Mouse (Mus musculus): ENCODE results near the gene Baz2b. TPM values are rescaled to one million over a fixed set of nuclear protein-coding genes. Genes with fewer than 3 reads are reported as not detected.
A peak's percentile ranks its signal among the peaks of the same experiment; 100 is the strongest.
"Not testable (repeated sequence)": the region's sequence is repeated elsewhere in the genome, so short reads cannot be mapped to it uniquely, and the experiment has no call there.

Gene Baz2b
- polyA plus RNA-seq, 1 experiment from 2014 or later: 33.8 TPM

DNA sequence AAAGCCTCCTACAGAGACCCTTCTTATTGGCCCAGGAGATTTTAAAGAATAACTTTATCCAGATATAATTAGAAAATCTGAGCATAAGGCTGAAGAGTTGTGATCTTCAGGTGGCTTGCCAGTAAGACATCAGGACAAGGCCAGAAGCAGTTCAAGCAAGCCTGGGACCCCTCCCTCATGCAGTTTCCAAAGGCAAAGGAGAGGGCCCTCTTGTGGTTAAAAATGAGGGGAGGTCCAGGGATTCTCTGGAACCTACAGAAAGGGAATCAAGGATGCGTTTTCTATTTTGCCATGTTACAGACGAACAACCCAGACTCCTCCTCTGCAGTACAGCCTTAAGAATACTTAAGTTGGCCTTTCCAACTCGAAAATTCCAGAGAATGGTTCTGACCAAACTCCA, 62.2 kb downstream of the Baz2b start:
- TF ChIP-seq CTCF (IDR thresholded peaks at IDR 0.05; ENCODE audit: low read depth): peak; percentile 45
- 65% methylated on average over 3 of the region's 3 CpGs for WGBS

DNA sequence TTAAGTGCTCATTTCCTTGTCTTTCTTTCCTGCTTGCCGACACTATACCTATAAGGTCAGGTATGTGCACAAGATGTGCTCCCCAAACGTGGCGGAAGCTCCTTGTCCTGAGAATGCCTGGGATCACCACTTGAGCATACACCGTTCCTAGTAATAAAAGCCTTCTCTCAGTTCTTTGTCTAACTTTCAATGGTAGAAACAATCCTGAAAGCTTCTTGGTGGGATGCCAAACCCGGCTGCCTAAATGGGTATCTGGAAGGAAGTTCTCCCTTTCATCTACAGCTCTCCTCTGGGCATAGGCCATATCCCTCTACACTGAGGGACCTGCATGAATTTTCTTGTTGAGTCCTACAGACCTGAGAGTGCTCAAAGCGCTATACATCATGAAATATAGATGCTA, 63.9 kb downstream of the Baz2b start:
- ATAC-seq: no peak
- no peaks in the 10 kb centered on the region for H3K9me3 ChIP-seq (ENCODE audit: control insufficient read depth)
- WGBS: 64% methylated on average over 6 of the region's 6 CpGs

More for the DNA sequence above, 62.2 kb downstream of the Baz2b start:
- Histone ChIP-seq H3K27ac (ENCODE audit: low read depth, low read length) (no peak overlapping the region), H3K4me3 (ENCODE audit: low read depth, low read length) (no peak overlapping the region), H3K27me3 (replicated peaks; ENCODE audit: control insufficient read depth, insufficient read depth, low read length) (no peaks in the 10 kb centered on the region), H3K9ac (ENCODE audit: low read depth, low read length) (no peak overlapping the region), H3K4me2 (replicated peaks; ENCODE audit: low read depth) (no peak overlapping the region), H3K4me1 (replicated peaks; ENCODE audit: control insufficient read depth, insufficient read depth, low read length) (no peaks in the 10 kb centered on the region), H3K36me3 (ENCODE audit: control insufficient read depth, insufficient read depth) (no peaks in the 10 kb centered on the region), H3K9me3 (ENCODE audit: control insufficient read depth) (no peaks in the 10 kb centered on the region)
- ATAC-seq: no peak

DNA sequence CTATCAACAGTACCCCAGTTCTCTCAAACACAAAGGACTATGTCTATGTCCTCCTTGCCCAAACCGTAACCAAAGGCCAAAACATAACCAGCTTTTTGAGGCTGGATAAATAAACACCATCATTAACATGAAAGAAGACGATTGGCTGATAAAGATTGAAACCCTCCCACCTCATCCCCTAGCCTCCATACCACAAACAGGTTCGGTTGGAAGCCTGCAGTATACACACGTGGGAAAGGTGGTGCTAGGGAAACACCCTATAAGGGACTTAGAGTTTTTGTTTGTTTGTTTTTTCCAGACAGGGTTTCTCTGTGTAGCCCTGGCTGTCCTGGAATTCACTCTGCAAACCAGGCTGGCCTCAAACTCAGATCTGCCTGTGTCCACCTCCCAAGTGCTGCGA, 66.3 kb downstream of the Baz2b start:
- TF ChIP-seq CTCF (IDR thresholded peaks at IDR 0.05; ENCODE audit: low read depth): no peak
- 68% methylated on average over 5 of the region's 5 CpGs for WGBS
- H3K27me3 ChIP-seq (replicated peaks; ENCODE audit: control insufficient read depth, insufficient read depth, low read length): no peaks in the 10 kb centered on the region
- no peaks in the 10 kb centered on the region for H3K4me1 ChIP-seq (replicated peaks; ENCODE audit: control insufficient read depth, insufficient read depth, low read length)
- H3K9ac ChIP-seq (ENCODE audit: low read depth, low read length): no peak overlapping the region
- H3K27ac ChIP-seq (ENCODE audit: low read depth, low read length): no peak overlapping the region
- no peaks in the 10 kb centered on the region for H3K36me3 ChIP-seq (ENCODE audit: control insufficient read depth, insufficient read depth)
- ATAC-seq: no peak
- no peak overlapping the region for H3K4me3 ChIP-seq (ENCODE audit: low read depth, low read length)
- no peak overlapping the region for H3K4me2 ChIP-seq (replicated peaks; ENCODE audit: low read depth)
- no peaks in the 10 kb centered on the region for H3K9me3 ChIP-seq (ENCODE audit: control insufficient read depth)

More for the DNA sequence above, 63.9 kb downstream of the Baz2b start:
- Histone ChIP-seq H3K4me1 (replicated peaks; ENCODE audit: control insufficient read depth, insufficient read depth, low read length) (no peaks in the 10 kb centered on the region), H3K9ac (ENCODE audit: low read depth, low read length) (no peak overlapping the region), H3K27ac (ENCODE audit: low read depth, low read length) (no peak overlapping the region), H3K27me3 (replicated peaks; ENCODE audit: control insufficient read depth, insufficient read depth, low read length) (no peaks in the 10 kb centered on the region), H3K4me2 (replicated peaks; ENCODE audit: low read depth) (no peak overlapping the region), H3K36me3 (ENCODE audit: control insufficient read depth, insufficient read depth) (no peaks in the 10 kb centered on the region), H3K4me3 (ENCODE audit: low read depth, low read length) (no peak overlapping the region)
- TF ChIP-seq CTCF (IDR thresholded peaks at IDR 0.05; ENCODE audit: low read depth): no peak

DNA sequence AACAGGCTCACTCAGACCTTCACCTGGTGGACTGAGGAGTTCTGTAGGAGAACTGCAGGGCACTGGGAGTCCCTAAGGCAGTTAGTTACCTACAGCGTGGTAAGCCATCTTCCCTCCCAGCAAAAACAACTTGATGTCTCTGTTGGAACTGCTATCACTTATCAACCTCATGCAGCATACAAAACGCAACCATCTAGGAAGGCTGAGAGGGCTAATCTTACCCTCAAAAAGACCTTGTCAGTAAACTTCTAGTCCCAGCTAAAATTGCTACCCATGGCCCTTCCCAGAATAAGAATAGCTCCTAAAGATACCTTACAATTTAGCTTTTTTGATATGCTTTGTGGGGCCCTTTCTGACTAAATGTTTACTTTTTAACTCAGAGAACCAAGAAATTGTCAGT, 67.4 kb downstream of the Baz2b start:
- no peak for TF ChIP-seq CTCF (IDR thresholded peaks at IDR 0.05; ENCODE audit: low read depth)
- Histone ChIP-seq H3K27ac (ENCODE audit: low read depth, low read length) (no peak overlapping the region), H3K36me3 (ENCODE audit: control insufficient read depth, insufficient read depth) (no peaks in the 10 kb centered on the region), H3K4me2 (replicated peaks; ENCODE audit: low read depth) (no peak overlapping the region), H3K27me3 (replicated peaks; ENCODE audit: control insufficient read depth, insufficient read depth, low read length) (no peaks in the 10 kb centered on the region), H3K4me1 (replicated peaks; ENCODE audit: control insufficient read depth, insufficient read depth, low read length) (no peaks in the 10 kb centered on the region), H3K9me3 (ENCODE audit: control insufficient read depth) (no peaks in the 10 kb centered on the region), H3K9ac (ENCODE audit: low read depth, low read length) (no peak overlapping the region), H3K4me3 (ENCODE audit: low read depth, low read length) (no peak overlapping the region)
- no peak for ATAC-seq
- WGBS: 85% methylated on average over 2 of the region's 2 CpGs

DNA sequence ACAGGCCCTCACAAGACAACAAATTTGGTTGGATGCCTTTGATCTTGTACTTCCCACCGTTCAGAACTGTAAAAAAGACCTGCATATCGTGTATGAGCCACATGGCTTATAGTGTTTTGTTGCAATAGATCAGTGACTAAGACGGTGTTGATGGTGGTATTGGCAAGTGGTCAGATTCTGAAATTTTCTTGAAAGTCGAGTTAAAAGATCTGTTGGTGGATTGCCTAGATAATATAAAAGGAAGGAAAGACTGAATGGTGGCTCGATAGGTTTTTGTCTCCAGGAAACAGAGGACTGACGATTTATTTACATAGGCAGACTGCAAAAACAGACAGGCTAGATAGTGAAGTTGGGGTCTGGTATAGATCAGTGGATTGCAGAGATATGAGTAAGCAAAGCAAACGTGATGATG, 70.9 kb downstream of the Baz2b start:
- H3K9me3 ChIP-seq (ENCODE audit: control insufficient read depth): no peaks in the 10 kb centered on the region
- no peak overlapping the region for H3K27ac ChIP-seq (ENCODE audit: low read depth, low read length)
- no peaks in the 10 kb centered on the region for H3K36me3 ChIP-seq (ENCODE audit: control insufficient read depth, insufficient read depth)
- 24% methylated on average over 7 of the region's 7 CpGs for WGBS
- no peak overlapping the region for H3K4me2 ChIP-seq (replicated peaks; ENCODE audit: low read depth)
- no peak overlapping the region for H3K9ac ChIP-seq (ENCODE audit: low read depth, low read length)
- H3K27me3 ChIP-seq (replicated peaks; ENCODE audit: control insufficient read depth, insufficient read depth, low read length): no peaks in the 10 kb centered on the region
- ATAC-seq: no peak
- no peak for TF ChIP-seq CTCF (IDR thresholded peaks at IDR 0.05; ENCODE audit: low read depth)
- no peaks in the 10 kb centered on the region for H3K4me1 ChIP-seq (replicated peaks; ENCODE audit: control insufficient read depth, insufficient read depth, low read length)
- H3K4me3 ChIP-seq (ENCODE audit: low read depth, low read length): no peak overlapping the region

DNA sequence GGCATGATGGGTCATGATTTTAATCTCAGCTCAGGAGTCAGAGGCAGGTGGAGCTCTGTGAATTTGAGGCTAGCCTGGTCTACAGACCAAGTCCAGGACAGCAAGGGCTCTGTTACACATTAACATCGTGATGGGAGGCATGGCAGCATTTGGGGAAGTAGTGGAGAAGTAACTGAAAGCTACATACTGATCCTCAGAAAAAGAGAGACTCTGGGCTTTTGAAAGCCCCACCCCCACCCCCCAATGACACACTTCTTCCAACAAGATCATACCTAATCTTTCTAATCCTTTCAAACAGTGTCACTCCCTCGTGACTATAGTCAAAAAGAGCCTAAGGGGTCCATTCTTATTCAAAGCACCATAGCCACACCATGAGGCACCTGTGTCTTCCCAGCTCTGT, 73.8 kb downstream of the Baz2b start:
- Histone ChIP-seq H3K27ac (ENCODE audit: low read depth, low read length) (no peak overlapping the region), H3K36me3 (ENCODE audit: control insufficient read depth, insufficient read depth) (no peaks in the 10 kb centered on the region), H3K9ac (ENCODE audit: low read depth, low read length) (no peak overlapping the region), H3K4me2 (replicated peaks; ENCODE audit: low read depth) (no peak overlapping the region), H3K4me1 (replicated peaks; ENCODE audit: control insufficient read depth, insufficient read depth, low read length) (no peaks in the 10 kb centered on the region), H3K27me3 (replicated peaks; ENCODE audit: control insufficient read depth, insufficient read depth, low read length) (no peaks in the 10 kb centered on the region), H3K4me3 (ENCODE audit: low read depth, low read length) (no peak overlapping the region), H3K9me3 (ENCODE audit: control insufficient read depth) (no peaks in the 10 kb centered on the region)
- no peak for TF ChIP-seq CTCF (IDR thresholded peaks at IDR 0.05; ENCODE audit: low read depth)
- ATAC-seq: no peak
- 70% methylated on average over 2 of the region's 2 CpGs for WGBS

DNA sequence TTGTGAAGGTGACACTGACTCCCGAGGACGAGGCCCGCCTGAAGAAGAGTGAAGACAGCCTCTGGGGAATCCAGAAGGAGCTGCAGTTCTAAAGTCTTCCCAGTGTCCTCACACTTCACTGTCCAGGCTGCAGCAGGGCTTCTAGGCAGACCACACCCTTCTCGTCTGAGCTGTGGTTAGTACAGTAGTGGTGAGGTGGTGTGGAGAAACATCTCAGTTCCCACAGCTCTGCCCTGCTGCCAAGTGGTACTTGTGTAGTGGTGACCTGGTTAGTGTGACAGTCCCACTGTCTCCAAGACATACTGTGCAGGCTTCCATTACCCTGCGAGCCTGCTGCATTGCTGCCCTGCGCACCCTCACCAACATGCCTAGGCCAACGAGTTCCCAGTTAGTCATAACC, 74.7 kb downstream of the Baz2b start:
- H3K9me3 ChIP-seq (ENCODE audit: control insufficient read depth); H3K36me3 ChIP-seq (ENCODE audit: control insufficient read depth, insufficient read depth); H3K4me2 ChIP-seq (replicated peaks; ENCODE audit: low read depth); H3K4me1 ChIP-seq (replicated peaks; ENCODE audit: control insufficient read depth, insufficient read depth, low read length); H3K27ac ChIP-seq (ENCODE audit: low read depth, low read length); ATAC-seq; H3K27me3 ChIP-seq (replicated peaks; ENCODE audit: control insufficient read depth, insufficient read depth, low read length); H3K9ac ChIP-seq (ENCODE audit: low read depth, low read length); H3K4me3 ChIP-seq (ENCODE audit: low read depth, low read length): not testable (repeated sequence)
- 91% methylated on average over 7 of the region's 7 CpGs for WGBS
